18 mouse cellular contexts compared by ENCODE assay signal in the genomic region with DNA sequence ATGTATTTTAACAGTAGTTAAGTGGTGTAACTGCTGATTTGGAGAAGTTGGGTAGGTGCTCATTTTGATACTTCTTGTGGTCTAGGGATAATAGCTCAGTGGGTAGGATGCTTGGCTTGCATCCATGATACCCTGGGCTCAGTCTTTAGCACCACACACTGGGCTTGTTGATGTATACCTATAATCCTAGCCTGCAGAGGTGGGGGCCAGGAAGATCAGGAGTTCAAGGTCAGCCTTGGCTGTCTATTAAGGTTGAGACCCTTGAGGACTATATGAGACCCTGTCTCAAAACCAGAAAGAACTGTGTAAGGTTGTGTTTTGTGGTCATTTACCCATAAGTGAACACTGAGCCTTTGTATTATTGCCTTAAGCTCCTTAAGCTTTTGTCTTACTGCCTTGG.
"Had no signal": no experiment of that assay in that cellular context is flagged by ENCODE, and none has a peak within 500 bp of the region (broad histone marks: within the 10 kb centered on the region; RNA-seq: fewer than 3 reads in every experiment).

No protein-coding gene starts in this region.

- H3K4me3 ChIP-seq: midbrain, embryonic 10.5 days; midbrain, embryonic 13.5 days; midbrain, embryonic 15.5 days; myocyte; neural tube, embryonic 13.5 days; neural tube, embryonic 15.5 days had no signal

- DNase-seq: lung, adult 18-20 months; lung, embryonic 14.5 days; lung, postnatal 10 days; lung, postnatal 4 days; retina, postnatal 1 day; right cerebral cortex, adult 18-20 months; right cerebral cortex, postnatal 25 days; right cerebral cortex, postnatal 4 days; spleen, adult 18-20 months; thymus, adult 18-20 months; thymus, postnatal 14 days; thymus, postnatal 36 days had no signal

- H3K9me3 ChIP-seq: midbrain, embryonic 10.5 days; midbrain, embryonic 13.5 days; midbrain, embryonic 15.5 days; neural tube, embryonic 13.5 days; neural tube, embryonic 15.5 days had no signal

- H3K36me3 ChIP-seq: midbrain, embryonic 15.5 days; neural tube, embryonic 13.5 days; neural tube, embryonic 15.5 days had no signal

- H3K27me3 ChIP-seq: midbrain, embryonic 13.5 days; midbrain, embryonic 15.5 days; neural tube, embryonic 13.5 days; neural tube, embryonic 15.5 days had no signal

- H3K4me2 ChIP-seq: lung, embryonic 14.5 days; midbrain, embryonic 13.5 days; midbrain, embryonic 15.5 days; neural tube, embryonic 13.5 days; neural tube, embryonic 15.5 days had no signal

- H3K4me1 ChIP-seq: midbrain, embryonic 10.5 days; midbrain, embryonic 15.5 days; neural tube, embryonic 13.5 days; neural tube, embryonic 15.5 days had no signal

- H3K27ac ChIP-seq: midbrain, embryonic 10.5 days; midbrain, embryonic 13.5 days; midbrain, embryonic 15.5 days; neural tube, embryonic 13.5 days; neural tube, embryonic 15.5 days had no signal

- ATAC-seq: midbrain, embryonic 13.5 days; midbrain, embryonic 15.5 days had no signal

- H3K9ac ChIP-seq: lung, embryonic 14.5 days; midbrain, embryonic 13.5 days; midbrain, embryonic 15.5 days; neural tube, embryonic 13.5 days; neural tube, embryonic 15.5 days had no signal
